Mouse (Mus musculus) adrenal gland, postnatal 4 days (tissue): ENCODE measurements around the gene Atp2a2. TPM values are rescaled to one million over a fixed set of nuclear protein-coding genes. Genes with fewer than 3 reads are reported as not detected.
"Not testable (repeated sequence)": the region's sequence is repeated elsewhere in the genome, so short reads cannot be mapped to it uniquely, and the experiment has no call there.

Source experiments
- DNase-seq, 2 experiments: peaks; one replicate each; pipeline ENCODE4 v3.0.0; 2021 to 2022; ENCODE audit warnings: low spot score in 2 of 2, mixed read lengths in 2 of 2
- total RNA-seq, 2 experiments: library from RNA; stranded (reverse); gene quantifications; 2 replicates each; pipeline ENCODE4 v1.2.3; 2021

Atp2a2 gene
- total RNA-seq, 2 experiments from 2014 or later = 190 to 196 TPM

GRCm38 (mm10) chr5:122454442-122454841, 47.6 kb downstream of the Atp2a2 start:
- DNase-seq = no peak

GRCm38 (mm10) chr5:122453188-122453587, 48.8 kb downstream of the Atp2a2 start:
- DNase-seq = no peak

GRCm38 (mm10) chr5:122452194-122452593, 49.8 kb downstream of the Atp2a2 start:
- DNase-seq = no peak

GRCm38 (mm10) chr5:122451324-122451723, 50.7 kb downstream of the Atp2a2 start:
- DNase-seq = no peak

GRCm38 (mm10) chr5:122450913-122451317, 51.1 kb downstream of the Atp2a2 start:
- DNase-seq = no peak

- no peak for DNase-seq
These were observed 52.1 kb downstream of the Atp2a2 start for GRCm38 (mm10) chr5:122449946-122450345.

- no peak for DNase-seq
These were observed 53.2 kb downstream of the Atp2a2 start for GRCm38 (mm10) chr5:122448869-122449268.

- no peak for DNase-seq
These were observed 54.2 kb downstream of the Atp2a2 start for GRCm38 (mm10) chr5:122447857-122448256.

- no peak for DNase-seq
These were observed 56.9 kb downstream of the Atp2a2 start for GRCm38 (mm10) chr5:122445051-122445610.

GRCm38 (mm10) chr5:122444492-122444891, 57.5 kb downstream of the Atp2a2 start:
- DNase-seq = no peak

GRCm38 (mm10) chr5:122440095-122440630, 61.9 kb downstream of the Atp2a2 start:
- no peak for DNase-seq

GRCm38 (mm10) chr5:122439400-122440094, 62.5 kb downstream of the Atp2a2 start:
- no peak for DNase-seq

- DNase-seq = no peak
These were observed 67.5 kb downstream of the Atp2a2 start for GRCm38 (mm10) chr5:122434541-122434940.

GRCm38 (mm10) chr5:122431221-122431620, 70.8 kb downstream of the Atp2a2 start:
- DNase-seq = no peak

GRCm38 (mm10) chr5:122430036-122430775, 71.8 kb downstream of the Atp2a2 start:
- no peak for DNase-seq

- no peak for DNase-seq
These were observed 76.5 kb downstream of the Atp2a2 start for GRCm38 (mm10) chr5:122425550-122425949.

GRCm38 (mm10) chr5:122423083-122423482, 78.9 kb downstream of the Atp2a2 start:
- DNase-seq = no peak

GRCm38 (mm10) chr5:122422071-122422964, 79.7 kb downstream of the Atp2a2 start:
- peak; percentile 75 to 84 for DNase-seq

- no peak for DNase-seq
These were observed 80.6 kb downstream of the Atp2a2 start, which contains the start of gene Anapc7 for GRCm38 (mm10) chr5:122421271-122422068. Anapc7 (plus strand) TSS chr5:122421693.

- DNase-seq = not testable (repeated sequence)
These were observed 81.3 kb downstream of the Atp2a2 start for GRCm38 (mm10) chr5:122420676-122421075.
